Mouse (Mus musculus): Measurements from ENCODE around the gene Fam71a. TPM values are rescaled to one million over a fixed set of nuclear protein-coding genes. Genes with fewer than 3 reads are reported as not detected.
A peak's percentile ranks its signal among the peaks of the same experiment; 100 is the strongest.
"Not testable (repeated sequence)": the region's sequence is repeated elsewhere in the genome, so short reads cannot be mapped to it uniquely, and the experiment has no call there.

Gene Fam71a
- total RNA-seq, 2 experiments from 2014 or later, result not detected

DNA sequence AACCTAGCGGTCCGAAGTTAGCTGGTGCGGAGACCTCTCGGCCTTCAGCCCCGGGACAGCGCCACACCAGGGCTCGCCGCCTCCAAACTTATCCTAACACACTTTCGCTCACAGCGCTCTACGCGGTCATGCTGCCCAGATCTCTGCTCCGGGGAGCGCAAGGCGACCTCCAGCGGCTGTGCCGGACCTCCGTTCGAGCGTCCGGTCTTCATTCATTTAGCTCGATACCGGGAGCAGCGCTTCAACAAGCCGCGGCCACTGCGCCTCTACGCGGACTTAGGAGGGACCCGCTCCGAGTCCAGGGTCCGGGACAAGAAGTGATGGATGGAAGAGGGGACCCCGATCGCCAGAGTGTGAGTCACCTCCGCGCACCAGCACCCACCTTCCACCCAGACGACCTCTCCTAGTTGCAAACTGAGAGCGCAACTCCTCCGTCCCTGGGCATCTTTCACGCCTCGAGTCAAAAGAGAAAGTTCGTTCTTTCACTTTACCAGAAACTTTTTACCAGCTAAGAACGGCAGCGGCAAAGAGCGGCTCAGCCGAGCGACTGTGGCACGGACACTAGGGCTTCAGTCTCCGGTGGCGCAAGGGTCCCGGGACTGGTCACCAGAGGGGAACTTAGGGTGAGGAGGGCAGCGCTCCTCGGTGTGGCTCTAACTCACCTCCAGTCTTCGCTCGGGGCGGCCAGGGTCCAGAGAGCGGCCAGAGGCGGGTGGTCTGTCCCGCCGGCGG is 18.0 kb upstream of the Fam71a start:
- intact Hi-C loops (cut with DNase I), result loop anchor here (2.0 kb wide), 1 partner anchor 42 kb away; no protein-coding TSS in a partner anchor
- DNase-seq, result peak; percentile 54 to 58

DNA sequence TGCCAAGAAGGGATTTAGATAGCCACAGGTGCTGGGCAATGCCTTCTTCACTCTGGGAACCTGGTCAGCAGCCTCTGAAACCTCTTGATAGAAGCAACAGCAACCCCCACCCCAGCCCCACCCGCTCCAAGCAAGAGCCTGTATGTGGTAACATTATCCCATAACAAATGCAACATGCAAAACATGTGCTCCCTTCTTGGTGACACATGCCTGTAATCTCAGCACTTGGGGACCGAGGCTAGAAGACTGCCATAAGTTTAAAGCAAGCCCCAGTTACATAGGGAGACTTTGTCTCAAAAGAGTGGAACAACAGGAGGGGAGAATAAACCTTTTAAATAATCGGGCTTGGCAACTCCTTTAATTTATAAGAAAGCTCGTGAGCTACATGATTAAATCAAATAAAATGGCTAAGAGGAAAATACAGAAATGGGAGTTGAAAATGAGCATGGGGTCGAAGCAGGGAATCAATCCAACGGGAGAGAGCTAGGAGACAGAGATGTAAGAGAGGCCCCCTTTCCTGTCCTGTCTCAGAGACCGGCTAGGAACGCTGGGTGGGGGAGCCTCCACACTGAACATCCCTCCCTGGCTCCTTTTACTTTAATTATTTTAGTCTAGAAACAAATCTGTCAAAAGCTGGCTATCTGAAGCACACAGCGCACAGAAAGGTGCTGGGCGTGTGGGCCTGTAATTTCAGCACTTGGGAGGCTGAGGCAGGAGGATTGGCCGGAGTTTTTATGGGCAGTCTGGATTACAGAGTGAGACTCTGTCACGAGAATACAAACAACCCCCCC is 17.0 kb upstream of the Fam71a start:
- no peak for DNase-seq
- intact Hi-C loops (cut with DNase I), result loop anchor here (2.0 kb wide), 1 partner anchor 43 kb away; no protein-coding TSS in a partner anchor

DNA sequence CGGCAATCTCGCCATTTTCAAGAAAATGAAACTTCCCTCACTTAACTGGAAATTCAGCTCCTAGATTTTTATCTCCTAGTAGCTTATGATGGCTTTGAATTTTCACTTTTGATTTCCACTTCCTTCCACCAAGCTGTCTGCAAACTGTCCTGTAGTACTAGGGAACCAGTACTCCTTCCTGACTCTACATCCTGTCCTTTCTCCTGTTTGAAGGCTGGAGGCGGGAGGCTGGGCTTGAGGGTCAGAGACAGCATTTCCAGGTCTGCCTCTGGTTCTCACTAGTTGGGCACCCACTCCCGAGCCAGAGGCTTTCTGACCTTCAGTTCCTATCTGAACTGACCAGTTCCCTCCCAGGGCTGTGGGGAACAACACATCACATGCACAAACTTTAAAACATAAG is 15.8 kb upstream of the Fam71a start:
- intact Hi-C loops (cut with DNase I), result no loop called here
- no peak for DNase-seq

DNA sequence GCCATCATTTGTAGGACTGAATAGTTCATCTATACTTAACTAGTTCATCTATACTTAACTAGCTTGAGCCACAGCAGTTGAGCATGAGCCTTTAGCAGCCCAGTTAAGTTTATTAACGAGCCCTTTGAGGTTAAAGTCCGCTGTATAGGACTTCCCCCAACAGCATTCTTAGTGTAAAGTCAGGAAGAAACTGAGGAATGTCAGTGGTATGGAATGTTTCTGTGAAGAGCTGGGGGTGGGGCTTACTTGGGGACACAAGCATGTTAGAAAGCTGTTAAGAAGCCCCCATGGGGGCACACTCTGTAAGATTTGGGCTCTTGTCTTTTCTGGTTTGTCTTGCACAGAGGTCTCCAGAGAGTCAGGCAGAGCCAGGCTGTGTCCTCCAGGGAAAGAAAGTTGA is 15.2 kb upstream of the Fam71a start:
- intact Hi-C loops (cut with DNase I), result no loop called here
- no peak for DNase-seq

DNA sequence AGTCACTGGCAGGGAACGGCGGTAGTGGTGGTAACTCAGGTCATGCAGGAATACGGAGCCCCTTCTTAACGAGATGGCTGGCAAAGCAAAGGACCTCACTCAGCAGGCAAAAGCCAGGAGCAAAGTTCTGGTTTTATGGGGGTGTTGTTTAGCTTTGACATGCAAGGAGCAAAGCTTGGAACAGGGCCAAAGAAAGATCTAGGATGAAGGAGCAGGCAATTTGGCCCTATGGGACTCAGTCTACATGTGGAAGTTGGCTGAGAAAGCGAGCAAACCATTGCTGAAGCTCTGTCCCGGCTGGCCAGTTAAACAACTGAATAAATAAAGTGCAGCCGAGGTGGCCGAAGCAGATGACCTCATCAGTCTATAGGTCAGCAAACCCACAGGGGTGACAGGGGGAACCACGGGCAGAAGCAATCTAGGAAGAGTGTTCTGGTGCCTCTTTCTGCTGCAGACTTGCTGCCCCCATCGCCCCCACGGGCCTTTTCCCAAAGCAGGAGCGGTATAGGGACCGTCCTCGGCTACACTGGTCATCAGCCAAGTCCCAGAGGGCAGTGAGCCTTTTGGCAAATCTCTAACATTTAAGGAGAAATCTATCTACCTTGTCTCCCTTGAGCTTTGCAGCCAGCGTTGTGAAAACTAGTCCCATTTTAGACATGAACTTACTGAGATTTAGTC is 14.0 kb upstream of the Fam71a start:
- intact Hi-C loops (cut with DNase I), result no loop called here
- DNase-seq, result no peak

DNA sequence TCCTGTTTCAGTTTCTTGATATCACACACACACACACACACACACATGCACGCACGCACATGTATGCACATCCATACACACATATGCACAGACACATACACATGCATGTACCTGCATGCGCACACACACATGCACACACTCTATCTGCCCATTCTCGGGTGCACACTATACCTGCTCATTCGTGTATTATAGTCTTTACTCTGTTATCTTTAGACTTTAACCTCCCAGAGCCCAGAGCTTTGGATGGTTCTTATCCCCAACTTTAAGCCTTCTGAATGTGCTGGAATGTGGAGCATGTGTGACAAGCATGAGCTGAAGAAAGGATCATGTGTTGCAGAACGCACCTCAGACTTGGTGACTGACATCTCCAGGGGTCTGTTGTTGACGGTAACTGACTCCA is 12.3 kb upstream of the Fam71a start:
- no peak for DNase-seq
- intact Hi-C loops (cut with DNase I), result no loop called here

DNA sequence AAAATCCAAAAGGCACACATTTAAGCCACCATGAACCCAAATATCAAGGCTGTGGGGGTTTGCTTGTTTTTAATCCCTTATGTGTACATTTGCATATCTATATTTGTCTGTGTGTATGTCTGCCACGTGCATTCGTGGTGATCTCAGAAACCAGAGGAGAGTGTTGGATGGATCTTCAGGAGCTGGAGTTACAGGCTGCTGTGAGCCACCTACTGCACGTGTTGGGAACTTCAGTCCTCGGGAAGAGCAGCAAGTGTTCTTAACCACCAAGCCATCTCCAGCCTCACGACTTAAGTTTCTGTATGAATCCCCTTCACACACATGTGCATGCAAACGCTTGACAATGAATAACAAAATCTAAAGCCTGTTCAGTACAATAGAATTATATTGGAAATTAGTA is 7.9 kb upstream of the Fam71a start:
- DNase-seq, result no peak
- intact Hi-C loops (cut with DNase I), result no loop called here

DNA sequence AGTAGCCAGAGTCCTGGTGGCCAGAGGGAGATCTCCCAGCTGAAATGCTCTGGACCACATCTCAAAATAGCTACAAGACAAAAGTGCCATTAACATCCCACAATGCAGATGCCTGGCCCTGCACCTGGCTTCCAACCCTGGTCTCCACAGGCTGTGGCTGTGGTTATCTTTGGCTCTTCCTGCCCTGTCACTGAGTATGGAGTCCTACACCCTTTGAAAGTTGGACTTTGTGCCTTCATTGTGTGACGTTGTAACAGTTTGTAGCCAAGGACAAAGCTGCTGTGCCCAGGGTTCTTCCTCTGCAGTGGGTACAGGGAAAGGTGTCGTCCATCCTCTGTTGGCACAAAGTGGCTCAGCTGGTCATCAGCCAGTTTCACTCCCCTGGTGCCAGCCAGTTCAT is 5.8 kb upstream of the Fam71a start:
- intact Hi-C loops (cut with DNase I), result no loop called here
- DNase-seq, result no peak

DNA sequence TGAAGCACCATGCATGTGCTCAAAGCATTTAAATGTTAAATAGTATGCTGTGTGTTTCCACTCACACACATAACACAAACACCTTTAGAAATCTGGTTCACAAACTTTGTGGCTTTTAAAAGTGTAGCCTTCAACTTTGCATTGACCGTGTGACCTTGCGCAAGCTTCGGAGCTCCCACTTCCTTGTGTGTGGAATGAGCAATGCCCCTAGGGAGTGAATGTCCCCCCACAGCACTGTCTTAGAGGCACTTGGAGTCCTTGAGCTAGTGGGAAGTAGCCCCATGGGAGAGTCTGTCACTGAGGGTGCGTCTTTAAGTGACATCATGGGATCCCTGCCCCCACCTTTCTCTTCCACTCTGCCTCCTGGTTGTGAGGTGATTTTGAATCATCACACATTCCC is 1.6 kb upstream of the Fam71a start:
- intact Hi-C loops (cut with DNase I), result no loop called here
- DNase-seq, result no peak

DNA sequence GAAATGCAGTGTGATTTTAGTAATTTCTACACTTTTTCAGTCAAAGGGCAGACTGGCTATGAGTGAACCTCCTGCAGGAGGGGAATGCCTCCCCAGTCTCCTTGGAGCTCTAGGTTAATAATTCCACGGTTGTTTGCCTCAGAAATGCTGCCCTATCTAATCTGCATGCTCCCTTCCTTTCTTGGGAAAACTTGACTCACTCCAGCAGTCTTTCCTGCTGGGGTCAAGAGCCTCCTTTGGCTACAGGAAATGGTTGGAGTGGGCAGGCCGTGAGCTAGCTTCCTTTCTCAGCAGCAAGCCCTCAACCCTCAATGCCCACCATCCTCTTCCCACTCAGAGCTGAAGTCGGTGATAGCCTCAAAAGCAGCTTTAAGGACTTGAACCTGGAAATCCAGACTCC is 10.3 kb downstream of the Fam71a start:
- no peak for DNase-seq
- intact Hi-C loops (cut with DNase I), result loop anchor here (5.0 kb wide), 1 partner anchor 123 kb away; no protein-coding TSS in a partner anchor

DNA sequence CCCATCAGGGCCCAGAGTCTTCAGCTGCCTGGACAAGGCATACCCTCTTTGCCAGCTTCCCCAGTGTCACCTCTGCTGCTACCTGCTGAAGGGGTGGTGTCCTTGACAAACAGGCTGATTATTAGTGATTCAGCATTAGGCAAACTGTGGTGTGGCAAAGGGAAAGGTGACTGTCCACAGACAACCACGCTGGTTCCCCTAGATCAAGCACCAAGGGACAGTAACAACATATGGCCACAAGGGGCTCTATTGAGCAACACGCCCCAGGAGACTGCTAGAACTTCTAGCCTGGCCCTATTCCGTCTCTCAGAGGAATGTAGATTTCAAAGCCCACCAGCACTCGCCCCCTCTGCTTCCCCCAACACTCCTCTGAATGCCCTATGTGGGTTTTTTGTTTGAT is 11.6 kb downstream of the Fam71a start:
- intact Hi-C loops (cut with DNase I), result loop anchor here (5.0 kb wide), 1 partner anchor 124 kb away; no protein-coding TSS in a partner anchor
- peak in 1 of 2 experiments; percentile 26 for DNase-seq

DNA sequence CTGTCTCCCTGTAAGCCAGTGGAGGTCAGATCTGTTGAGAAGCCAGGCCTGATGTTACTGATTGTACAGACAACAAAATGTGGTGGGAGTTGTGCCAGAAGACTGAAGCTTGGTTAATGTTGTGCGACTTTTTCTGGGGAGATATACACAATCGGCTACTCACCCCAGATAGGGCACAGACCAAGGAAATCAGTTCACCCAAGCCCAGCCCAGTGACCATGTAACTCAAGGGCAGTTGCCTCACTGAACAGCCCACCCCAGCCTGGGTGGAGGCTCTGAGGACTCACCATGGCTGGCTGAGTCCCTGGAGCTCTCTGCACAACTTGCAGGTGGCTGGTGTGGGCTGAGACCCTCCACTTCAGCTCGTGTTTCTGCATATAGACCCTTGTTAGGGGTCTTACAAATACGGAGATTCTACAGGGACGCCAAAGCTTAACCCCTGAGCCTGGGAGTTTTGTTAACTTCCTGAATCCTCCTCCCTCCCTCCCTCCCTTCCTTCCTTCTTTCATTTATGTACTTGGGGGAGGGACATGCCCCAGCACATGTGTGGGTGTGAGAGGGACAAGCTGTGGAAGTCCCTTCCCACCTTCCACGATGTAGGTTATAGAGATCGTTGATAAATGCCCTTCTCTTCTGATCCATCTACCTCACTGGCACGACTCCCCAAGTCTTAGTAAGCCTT is 13.6 kb downstream of the Fam71a start:
- intact Hi-C loops (cut with DNase I), result loop anchor here (5.0 kb wide), 1 partner anchor 126 kb away; no protein-coding TSS in a partner anchor
- no peak for DNase-seq

DNA sequence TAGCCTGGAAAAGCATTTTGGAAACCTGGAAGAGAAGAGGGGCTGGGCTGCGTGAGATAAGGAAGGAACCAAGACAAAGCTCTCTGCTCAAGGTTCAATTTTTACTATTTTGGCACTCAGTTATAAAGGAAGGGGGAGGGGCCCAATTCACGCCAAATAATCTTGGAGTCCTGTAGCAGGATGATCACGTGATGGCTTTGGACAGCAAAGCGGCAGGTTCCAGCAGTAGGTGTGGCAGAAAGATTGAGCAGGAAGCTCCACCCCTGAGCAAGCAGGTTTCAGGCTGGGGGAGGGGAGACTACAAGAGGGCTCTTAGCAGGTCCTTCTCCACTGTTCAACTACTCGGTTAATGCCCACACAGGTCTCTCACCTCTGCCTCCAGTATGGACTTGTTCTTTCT is 15.1 kb downstream of the Fam71a start:
- DNase-seq; intact Hi-C loops (cut with DNase I): not testable (repeated sequence)

DNA sequence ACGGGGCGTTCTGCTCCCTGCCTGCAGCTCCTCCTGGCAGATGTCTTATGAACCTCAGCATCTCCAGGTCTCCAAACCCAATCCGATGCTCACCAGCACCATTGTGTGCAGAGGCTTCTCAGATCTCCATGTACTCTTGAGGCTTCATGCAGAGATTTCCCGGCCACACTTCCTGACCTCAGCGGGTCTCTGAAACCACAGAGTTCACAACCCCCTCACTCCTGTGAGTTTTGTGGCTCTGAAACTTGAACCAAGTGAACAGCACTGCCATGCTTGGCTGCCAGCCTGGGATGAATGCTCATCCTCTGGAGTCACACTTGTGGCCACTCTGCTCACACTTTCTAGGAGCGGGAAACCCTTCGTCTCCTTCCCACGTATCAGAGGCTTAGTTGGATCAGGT is 23.6 kb downstream of the Fam71a start:
- intact Hi-C loops (cut with DNase I), result no loop called here
- no peak for DNase-seq

DNA sequence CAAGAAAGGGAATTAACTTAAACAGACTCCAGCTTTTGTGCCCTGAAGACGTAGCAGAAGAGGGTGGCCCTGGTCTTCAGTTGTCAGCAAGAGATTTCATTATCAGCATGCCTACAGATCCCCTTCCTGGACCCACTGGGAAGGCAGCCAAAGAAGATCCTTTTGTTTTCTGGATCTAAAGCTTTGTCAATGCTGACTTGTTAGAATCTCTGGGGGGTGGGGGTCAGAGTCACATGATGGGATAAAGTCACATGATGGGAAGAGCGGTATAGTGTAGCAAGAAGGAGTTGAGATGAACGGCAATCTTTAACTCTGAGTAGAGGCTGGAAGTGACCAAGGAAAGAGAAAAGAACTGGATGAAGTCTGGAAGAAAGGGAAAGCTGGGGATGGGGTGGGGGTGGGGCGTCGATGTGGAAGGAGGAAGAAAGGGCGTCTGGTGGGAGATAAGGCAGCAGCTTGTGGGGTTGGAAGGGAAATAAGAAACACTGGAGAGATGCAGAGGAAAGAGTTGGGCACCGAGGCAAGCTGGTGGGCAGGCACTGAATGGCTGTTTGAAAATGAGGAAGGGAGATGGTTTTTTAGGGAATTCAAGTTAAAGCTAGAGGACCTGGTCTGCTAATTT is 25.6 kb downstream of the Fam71a start:
- intact Hi-C loops (cut with DNase I), result no loop called here
- no peak for DNase-seq

DNA sequence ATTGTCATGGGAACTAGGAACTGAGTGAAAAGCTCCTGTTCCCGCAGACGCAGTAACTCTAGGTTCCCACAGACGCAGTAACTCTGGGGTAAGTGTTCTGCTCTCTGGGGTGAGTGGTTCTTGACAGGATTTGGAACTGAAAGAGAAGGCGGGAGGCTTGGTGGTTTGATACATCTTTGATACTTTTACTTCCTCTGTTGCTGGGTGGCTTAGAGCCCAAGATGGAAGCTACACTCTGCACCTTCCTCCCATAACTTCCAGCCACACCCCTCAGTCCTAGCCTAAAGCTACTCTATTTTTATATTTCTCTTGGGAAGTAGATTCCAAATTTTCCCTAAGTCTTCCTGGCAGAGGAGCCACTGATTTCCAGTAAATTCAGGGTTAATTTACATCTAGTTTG is 26.2 kb downstream of the Fam71a start:
- no peak for DNase-seq
- intact Hi-C loops (cut with DNase I), result no loop called here

DNA sequence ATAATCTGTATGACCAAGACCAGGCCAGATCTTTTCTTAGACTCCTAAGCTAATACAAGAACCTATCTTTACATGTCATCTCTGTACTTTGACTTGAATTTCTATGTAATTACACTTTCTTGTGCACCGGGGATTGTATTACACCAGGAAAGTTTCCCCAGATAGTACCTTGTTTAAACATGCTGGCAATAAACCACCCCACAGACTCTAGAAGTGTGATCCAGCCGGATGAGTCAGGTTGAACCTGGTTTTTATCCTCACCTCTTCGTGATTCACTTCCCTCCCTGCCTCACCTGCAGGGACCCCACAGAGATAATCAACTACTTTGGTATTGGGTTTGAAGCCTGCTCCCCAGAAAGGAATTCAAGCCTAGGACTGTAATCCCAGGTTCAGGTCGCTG is 29.2 kb downstream of the Fam71a start:
- no peak for DNase-seq
- intact Hi-C loops (cut with DNase I), result no loop called here

DNA sequence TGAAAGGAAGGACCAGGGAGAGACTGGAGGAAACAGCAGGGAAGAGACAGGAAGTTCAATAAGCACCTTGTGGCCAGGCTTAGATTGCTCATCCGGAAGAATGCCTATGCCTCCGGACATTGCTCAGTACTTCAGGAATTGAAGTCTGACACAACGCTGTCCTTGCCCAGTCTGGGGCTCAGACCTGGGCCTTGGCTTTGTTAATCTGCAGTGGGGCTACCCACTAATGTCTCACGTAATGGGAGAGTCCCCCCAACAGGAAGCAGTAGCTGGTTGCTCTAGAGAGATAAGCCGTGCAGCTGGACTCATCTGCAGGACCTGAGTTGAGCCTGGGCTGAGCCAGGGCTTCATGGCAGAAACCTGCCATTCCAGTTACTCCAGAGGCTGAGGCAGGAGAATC is 31.7 kb downstream of the Fam71a start:
- DNase-seq, result no peak
- intact Hi-C loops (cut with DNase I), result no loop called here

DNA sequence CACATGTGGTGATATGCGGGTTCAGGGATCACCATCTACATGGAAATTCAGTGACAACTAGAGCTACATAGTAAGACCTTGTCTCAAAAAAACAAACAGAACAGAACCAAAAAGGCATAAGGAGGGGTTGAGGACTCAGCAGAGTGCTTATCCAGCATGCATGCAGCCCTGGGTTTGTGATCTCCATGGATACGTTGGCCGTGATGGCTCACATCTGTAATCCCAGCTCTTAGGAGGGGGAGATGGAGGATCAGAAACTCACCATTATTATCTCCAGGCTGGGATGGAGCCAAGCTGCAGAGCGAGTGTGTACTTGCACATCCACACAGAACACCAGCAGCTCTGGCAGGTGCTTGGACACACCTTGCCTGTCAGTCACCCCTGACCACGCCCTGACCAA is 32.4 kb downstream of the Fam71a start:
- intact Hi-C loops (cut with DNase I), result no loop called here
- no peak for DNase-seq

DNA sequence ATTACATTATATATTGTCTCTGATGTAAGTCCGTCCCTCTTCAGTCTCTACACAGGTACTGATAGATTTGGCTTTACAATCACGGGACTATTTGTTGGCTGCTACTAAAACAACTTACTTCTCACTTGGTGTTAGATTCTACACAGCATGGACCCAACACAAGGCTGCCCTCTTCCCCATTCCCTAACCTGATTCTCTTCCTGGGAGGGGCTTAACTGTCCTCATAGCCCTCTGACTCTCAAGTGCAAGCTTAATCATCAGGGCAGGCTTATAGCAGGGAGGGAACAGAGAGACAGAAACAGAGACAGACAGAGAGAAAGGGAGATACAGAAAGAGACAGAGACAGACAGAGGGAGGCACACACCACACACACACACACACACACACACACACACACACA is 32.9 kb downstream of the Fam71a start:
- intact Hi-C loops (cut with DNase I), result no loop called here
- DNase-seq, result no peak

All from gastrocnemius, postnatal 36 days (tissue).